Mouse (Mus musculus): Measurements from ENCODE around the gene Gm9573.

Gene Gm9573

GRCm38 (mm10) chr17:35635202-35635601 lies 8.8 kb upstream of the Gm9573 start:
- TF ChIP-seq GATA4 (IDR thresholded peaks at IDR 0.05; ENCODE audit: insufficient replicate concordance, low read length): no peak

GRCm38 (mm10) chr17:35633992-35634391 lies 7.6 kb upstream of the Gm9573 start:
- TF ChIP-seq GATA4 (IDR thresholded peaks at IDR 0.05; ENCODE audit: insufficient replicate concordance, low read length): no peak

GRCm38 (mm10) chr17:35617127-35617526 lies 9.3 kb downstream of the Gm9573 start:
- no peak for TF ChIP-seq GATA4 (IDR thresholded peaks at IDR 0.05; ENCODE audit: insufficient replicate concordance, low read length)

- TF ChIP-seq GATA4 (IDR thresholded peaks at IDR 0.05; ENCODE audit: insufficient replicate concordance, low read length): no peak
These were observed 24.6 kb downstream of the Gm9573 start for GRCm38 (mm10) chr17:35601736-35602354.

- TF ChIP-seq GATA4 (IDR thresholded peaks at IDR 0.05; ENCODE audit: insufficient replicate concordance, low read length): no peak
These were observed 25.2 kb downstream of the Gm9573 start, which contains the start of gene Sfta2 for GRCm38 (mm10) chr17:35601249-35601648. TSS of gene Sfta2 (plus strand) at chr17:35601549.

- TF ChIP-seq GATA4 (IDR thresholded peaks at IDR 0.05; ENCODE audit: insufficient replicate concordance, low read length): no peak
These were observed 29.0 kb downstream of the Gm9573 start for GRCm38 (mm10) chr17:35597399-35597798.

- no peak for TF ChIP-seq GATA4 (IDR thresholded peaks at IDR 0.05; ENCODE audit: insufficient replicate concordance, low read length)
These were observed 32.0 kb downstream of the Gm9573 start for GRCm38 (mm10) chr17:35594456-35594855.

GRCm38 (mm10) chr17:35593786-35594185 lies 32.7 kb downstream of the Gm9573 start:
- TF ChIP-seq GATA4 (IDR thresholded peaks at IDR 0.05; ENCODE audit: insufficient replicate concordance, low read length): no peak

GRCm38 (mm10) chr17:35592131-35592530 lies 34.3 kb downstream of the Gm9573 start:
- TF ChIP-seq GATA4 (IDR thresholded peaks at IDR 0.05; ENCODE audit: insufficient replicate concordance, low read length): no peak

- no peak for TF ChIP-seq GATA4 (IDR thresholded peaks at IDR 0.05; ENCODE audit: insufficient replicate concordance, low read length)
These were observed 34.7 kb downstream of the Gm9573 start for GRCm38 (mm10) chr17:35591731-35592130.

- TF ChIP-seq GATA4 (IDR thresholded peaks at IDR 0.05; ENCODE audit: insufficient replicate concordance, low read length): no peak
These were observed 35.2 kb downstream of the Gm9573 start for GRCm38 (mm10) chr17:35591219-35591578.

- no peak for TF ChIP-seq GATA4 (IDR thresholded peaks at IDR 0.05; ENCODE audit: insufficient replicate concordance, low read length)
These were observed 35.8 kb downstream of the Gm9573 start for GRCm38 (mm10) chr17:35590410-35591218.

- TF ChIP-seq GATA4 (IDR thresholded peaks at IDR 0.05; ENCODE audit: insufficient replicate concordance, low read length): no peak
These were observed 38.0 kb downstream of the Gm9573 start for GRCm38 (mm10) chr17:35588387-35588786.

- no peak for TF ChIP-seq GATA4 (IDR thresholded peaks at IDR 0.05; ENCODE audit: insufficient replicate concordance, low read length)
These were observed 39.1 kb downstream of the Gm9573 start for GRCm38 (mm10) chr17:35587291-35587690.

- no peak for TF ChIP-seq GATA4 (IDR thresholded peaks at IDR 0.05; ENCODE audit: insufficient replicate concordance, low read length)
These were observed 42.0 kb downstream of the Gm9573 start for GRCm38 (mm10) chr17:35584330-35584937.

- TF ChIP-seq GATA4 (IDR thresholded peaks at IDR 0.05; ENCODE audit: insufficient replicate concordance, low read length): no peak
These were observed 43.5 kb downstream of the Gm9573 start for GRCm38 (mm10) chr17:35582900-35583299.
